Mouse (Mus musculus) heart, postnatal 14 days (tissue): ENCODE measurements around the gene Gm9821. TPM values are rescaled to one million over a fixed set of nuclear protein-coding genes. Genes with fewer than 3 reads are reported as not detected.

Source experiments
- DNase-seq, 2 experiments: peaks; one replicate each; pipeline ENCODE4 v3.0.0; 2021 to 2022
- intact Hi-C: fragments of 180-260 bp; cut with DNase I; formaldehyde crosslinking; loops from one replicate; pipeline ENCODE4 v1.15.1; 2025
- microRNA-seq, 2 experiments: library from miRNA; unstranded; fragments of <30 nt; microRNA quantifications; one replicate each; pipeline ENCODE4 v1.2.0; 2021 to 2022
- total RNA-seq, 2 experiments: library from RNA; stranded (reverse); gene quantifications; 2 replicates each; pipeline ENCODE4 v1.2.3; 2021

Gene Gm9821
- total RNA-seq, 2 experiments from 2014 or later = not detected

DNA sequence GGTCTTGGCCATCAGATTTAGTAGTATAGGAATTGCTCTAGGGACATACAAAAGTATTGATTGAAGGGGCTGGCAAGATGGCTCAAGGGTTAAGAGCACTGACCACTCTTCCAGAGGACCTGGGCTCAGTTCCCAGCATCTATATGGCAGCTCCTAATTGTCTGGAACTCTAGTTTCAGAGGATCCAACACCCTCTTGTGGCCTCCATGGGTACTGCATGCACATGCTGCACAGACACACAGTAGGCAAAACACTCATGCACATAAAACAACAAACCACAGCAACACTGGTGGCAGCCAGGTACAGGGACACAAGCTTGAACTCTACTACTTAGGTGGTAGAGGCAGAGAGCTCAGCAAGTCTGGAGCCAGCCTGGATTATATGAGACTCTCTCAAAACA lies 44.2 kb downstream of the Gm9821 start:
- no peak for DNase-seq
- intact Hi-C loops = loop anchor here (5.0 kb wide), 2 partner anchors 193 to 343 kb away; no protein-coding TSS in a partner anchor

DNA sequence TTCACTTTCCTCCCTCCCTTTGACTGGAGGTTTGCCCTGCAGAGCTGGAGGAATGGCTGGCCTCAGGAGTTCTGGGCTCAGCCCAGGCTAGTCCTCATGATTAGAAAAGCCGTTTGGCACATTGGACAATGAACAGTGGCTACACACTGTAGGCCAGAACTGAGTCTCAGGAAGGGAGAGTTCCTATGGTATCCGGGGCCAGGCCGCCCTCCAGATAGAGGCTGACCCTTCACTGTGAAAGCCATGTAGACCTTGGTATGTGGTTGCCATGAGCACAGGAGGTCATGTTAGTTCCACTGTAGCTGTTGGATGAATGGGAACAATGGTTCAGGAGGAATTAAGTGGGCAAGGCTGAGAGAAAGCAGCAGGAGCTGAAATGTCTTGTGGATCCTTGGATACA lies 47.9 kb downstream of the Gm9821 start:
- no peak for DNase-seq
- intact Hi-C loops = no loop called here

DNA sequence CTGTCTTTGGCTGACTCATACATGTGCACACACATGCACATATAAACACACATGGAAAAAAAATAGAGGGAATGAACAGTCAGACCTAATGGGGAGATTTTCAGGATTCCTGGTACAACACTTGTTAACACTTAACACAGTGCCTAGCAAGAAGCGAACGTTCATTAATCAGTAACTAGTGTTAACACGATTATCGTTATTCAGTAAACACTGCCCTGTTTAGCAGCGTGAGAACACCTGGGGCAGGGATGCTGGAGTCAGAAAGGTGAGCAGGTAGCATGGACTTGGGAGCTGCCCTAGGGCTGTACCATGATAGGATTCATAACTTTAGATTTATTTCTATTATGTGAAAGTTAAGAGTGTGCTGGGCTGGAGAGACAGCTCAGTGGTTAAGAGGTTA lies 50.5 kb downstream of the Gm9821 start:
- intact Hi-C loops = no loop called here
- DNase-seq = no peak

Small RNAs within 50 kb of the gene (microRNA-seq; reads per million reads assigned to microRNA genes)
- 0 to 0.36 reads per million in 2 experiments for gene Mir6999

Other genes with a start within 250 kb of the Gm9821 start
- gene Atg13, start 235.1 kb upstream of the Gm9821 start, total RNA-seq = 10 to 100 TPM; 38.9 to 40.8 TPM
- 1 to 10 TPM; 5.3 to 5.8 TPM for gene Harbi1, start 234.9 kb upstream of the Gm9821 start, total RNA-seq
- gene Ambra1, start 215.6 kb upstream of the Gm9821 start, total RNA-seq = 10 to 100 TPM; 19.4 to 19.6 TPM
- gene Chrm4, start 18.5 kb upstream of the Gm9821 start, total RNA-seq = not detected
- gene Mdk, start 13.4 kb upstream of the Gm9821 start, total RNA-seq = 10 to 100 TPM; 15.7 to 16.8 TPM
- gene Dgkz, start 30.2 kb downstream of the Gm9821 start, total RNA-seq = 10 to 100 TPM; 62.3 to 63.1 TPM
- 1 to 10 TPM; 8.0 to 8.5 TPM for gene Creb3l1, start 78.8 kb downstream of the Gm9821 start, total RNA-seq
- 10 to 100 TPM; 32.6 to 33.6 TPM for gene Phf21a, start 147.4 kb downstream of the Gm9821 start, total RNA-seq